Mouse (Mus musculus) frontal cortex, postnatal 36 days (tissue): Measurements from ENCODE around the gene Map4k5.

Source experiments
- DNase-seq, 2 experiments: peaks; one replicate each; pipeline ENCODE4 v3.0.0; 2022; ENCODE audit warnings: low spot score in 2 of 2

Gene Map4k5

DNA sequence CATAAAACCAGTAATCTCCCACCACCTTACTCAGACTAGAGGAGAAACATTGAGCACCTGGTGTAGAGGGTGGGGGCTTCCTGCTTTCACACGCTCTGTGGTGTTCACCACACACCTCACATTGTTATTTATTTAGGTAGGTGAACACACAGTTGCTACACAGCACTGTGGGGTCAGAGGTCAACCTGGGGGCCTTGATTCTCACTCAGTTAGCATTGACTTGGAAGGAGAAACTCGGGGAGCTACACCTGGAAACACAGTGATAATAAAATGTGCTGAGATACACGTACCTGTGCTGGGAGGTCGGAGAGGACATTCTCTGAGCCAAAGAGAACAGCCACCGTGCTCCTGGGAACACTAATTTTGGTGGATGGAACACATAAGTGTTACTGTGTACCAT lies 104.6 kb downstream of the Map4k5 start:
- DNase-seq = no peak

DNA sequence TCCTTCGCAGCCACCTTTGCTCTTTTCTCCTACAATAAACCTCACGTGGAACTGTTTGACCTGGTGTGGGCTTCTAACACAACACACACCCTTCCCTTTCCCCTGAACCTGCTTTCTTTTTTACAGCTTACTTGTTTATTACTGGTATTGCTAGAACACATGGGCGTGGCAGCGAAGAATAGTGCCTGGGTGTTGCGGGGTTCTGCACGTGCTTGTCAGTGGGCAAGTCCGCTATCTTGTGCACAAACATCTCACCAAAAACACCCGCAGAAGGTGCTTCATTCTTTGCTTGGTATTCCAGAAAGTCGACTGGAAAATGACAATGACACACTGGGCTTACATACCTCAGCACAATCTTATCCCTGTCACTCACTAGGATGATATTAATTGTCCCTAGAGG lies 107.5 kb downstream of the Map4k5 start:
- no peak for DNase-seq

DNA sequence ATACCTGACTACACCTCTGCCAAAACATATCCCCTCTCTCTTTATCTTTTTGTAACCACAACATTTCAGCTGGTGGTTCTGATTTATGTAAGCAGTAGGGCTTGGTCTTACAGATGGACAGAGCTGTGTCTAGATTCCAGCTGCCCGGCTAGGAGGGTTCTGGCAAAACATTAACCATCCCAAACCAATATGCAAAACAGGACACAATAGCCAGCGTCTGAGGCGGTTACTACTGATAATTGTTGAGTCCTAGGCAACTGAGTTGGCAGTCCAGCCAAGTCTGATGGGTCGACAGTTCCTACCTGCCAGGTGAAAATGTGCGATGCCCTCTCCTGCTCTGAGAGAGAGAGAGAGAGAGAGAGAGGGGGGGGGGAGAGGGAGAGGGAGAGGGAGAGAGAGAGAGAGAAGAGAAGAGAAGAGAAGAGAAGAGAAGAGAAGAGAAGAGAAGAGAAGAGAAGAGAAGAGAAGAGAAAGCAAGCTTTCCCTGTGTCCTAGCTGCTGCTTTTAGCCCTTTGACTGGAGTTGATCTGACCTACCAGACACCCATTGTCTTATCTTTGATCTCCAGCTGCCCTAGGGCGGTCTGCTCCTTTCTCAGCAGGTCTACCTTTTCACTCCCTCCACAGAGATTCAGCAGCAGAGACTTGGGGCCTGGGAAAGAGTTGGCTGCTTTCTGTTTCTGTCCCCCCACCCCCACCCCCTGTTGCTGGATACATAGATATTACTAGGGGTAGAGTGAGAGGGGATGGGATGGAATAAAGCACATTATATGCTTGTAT lies 109.6 kb downstream of the Map4k5 start:
- no peak for DNase-seq

GRCm38 (mm10) chr12:69781935-69782650 lies 110.9 kb downstream of the Map4k5 start:
- no peak for DNase-seq

DNA sequence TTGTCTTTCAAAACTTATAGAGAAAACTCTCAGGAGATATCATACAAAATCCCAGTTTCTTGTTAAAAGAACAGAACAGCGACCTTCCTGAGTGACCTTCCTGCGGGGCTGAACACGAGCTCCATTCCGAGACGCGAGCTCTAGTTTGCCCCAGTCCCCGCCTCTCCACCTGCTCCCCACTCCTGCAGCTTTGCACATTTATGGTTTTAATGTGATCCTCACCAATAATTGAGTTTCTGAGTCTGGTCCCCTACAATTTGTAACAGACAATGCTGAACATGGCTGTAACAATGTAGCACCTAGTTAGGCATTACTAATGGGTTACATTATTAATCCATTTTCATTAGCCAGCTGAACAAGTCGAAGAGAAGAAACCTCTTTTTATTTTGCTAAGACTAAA lies 111.5 kb downstream of the Map4k5 start:
- DNase-seq = no peak

GRCm38 (mm10) chr12:69777957-69778356 lies 115.0 kb downstream of the Map4k5 start:
- no peak for DNase-seq

DNA sequence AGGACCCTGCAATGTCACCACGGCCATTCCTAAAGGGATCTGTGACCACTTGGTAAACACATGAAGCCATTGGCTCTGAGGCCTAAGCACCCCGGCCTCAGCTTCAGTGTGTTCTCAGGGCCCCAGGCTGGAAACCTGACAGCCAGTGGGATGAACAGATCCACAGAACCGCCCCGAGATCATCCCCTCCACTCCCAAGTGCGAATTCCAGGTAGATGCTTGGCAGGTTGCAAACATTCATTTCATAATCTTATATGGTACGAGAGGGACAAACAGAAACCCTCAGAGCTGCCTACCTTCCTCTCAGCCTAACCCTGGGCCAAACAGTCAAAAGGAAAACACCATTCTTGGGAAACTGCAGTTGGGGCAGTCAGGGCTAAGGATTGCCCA lies 115.7 kb downstream of the Map4k5 start:
- no peak for DNase-seq

- DNase-seq = no peak
Measured at GRCm38 (mm10) chr12:69776607-69777340, 116.2 kb downstream of the Map4k5 start.

GRCm38 (mm10) chr12:69768841-69769240 lies 124.2 kb downstream of the Map4k5 start:
- no peak for DNase-seq

GRCm38 (mm10) chr12:69767476-69768258 lies 125.3 kb downstream of the Map4k5 start:
- DNase-seq = no peak

DNA sequence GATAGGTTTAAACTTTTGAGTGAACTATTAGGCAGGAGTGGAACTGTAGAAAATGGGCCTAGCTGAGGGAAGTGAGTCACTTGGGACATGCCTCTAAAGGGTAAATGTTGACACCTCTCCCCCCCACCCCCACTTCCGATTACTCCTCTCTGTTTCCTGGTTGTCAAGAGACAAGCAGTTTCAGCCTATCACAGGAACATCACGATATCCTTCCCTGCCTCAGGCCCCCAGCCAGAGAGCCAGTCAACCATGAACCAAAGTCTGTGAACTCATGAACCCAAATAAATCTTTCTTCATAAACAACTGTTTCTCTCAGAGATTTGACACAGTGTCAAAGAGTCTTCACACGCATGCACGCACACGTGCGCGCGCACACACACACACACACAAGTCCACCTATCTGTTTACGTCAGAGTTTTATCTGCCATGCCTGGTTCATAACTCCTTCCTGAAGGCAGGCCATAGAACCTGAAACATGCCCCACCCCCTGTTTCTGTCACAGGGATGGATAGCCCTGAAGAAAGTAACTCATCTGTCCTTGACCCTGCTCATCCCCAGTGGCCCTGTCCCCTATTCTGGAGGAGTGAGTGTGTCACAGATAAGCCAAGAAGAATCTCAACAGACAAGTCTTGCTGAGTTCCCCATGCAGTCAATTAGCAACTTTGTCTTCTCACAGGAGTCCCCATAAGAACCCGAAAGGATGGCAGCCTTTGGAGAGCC lies 126.7 kb downstream of the Map4k5 start:
- no peak for DNase-seq

DNA sequence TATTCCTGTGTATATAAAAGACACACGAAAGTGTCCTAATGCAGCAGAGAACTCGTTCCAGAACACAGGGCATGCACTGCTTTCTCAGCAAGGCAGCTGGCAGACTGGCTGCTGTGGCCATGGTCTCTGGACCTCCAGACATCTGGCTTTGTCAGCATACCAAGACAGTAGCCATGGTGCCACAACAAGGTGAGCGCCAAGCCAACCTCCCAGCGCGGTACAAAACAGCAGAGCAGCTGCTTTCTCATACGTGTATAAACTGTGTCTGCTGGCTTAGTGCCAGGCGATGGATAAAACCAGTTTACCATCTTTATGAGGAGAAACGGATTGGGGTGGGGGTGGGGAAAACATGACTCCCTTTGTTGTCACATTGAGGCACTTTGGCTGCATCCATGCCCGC lies 127.5 kb downstream of the Map4k5 start:
- DNase-seq = no peak

DNA sequence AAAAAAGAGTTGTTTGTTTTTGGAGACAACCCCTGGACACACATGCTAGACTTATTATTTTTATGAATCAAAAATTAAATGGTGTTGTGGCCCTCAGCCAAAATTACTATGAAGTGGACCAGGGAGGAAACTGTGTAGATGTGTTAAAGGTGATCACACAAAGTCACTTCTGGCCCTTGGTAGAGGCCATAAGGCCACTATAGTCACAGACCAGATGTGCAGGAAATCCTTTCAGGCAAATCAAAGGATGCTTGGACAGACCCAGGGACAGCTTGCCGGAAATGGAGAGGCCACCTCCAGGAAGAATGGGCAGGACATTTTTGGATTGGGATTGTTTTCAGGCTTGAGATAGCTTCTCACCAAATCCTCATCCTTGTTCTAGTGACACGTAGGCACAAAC lies 131.4 kb downstream of the Map4k5 start:
- no peak for DNase-seq

DNA sequence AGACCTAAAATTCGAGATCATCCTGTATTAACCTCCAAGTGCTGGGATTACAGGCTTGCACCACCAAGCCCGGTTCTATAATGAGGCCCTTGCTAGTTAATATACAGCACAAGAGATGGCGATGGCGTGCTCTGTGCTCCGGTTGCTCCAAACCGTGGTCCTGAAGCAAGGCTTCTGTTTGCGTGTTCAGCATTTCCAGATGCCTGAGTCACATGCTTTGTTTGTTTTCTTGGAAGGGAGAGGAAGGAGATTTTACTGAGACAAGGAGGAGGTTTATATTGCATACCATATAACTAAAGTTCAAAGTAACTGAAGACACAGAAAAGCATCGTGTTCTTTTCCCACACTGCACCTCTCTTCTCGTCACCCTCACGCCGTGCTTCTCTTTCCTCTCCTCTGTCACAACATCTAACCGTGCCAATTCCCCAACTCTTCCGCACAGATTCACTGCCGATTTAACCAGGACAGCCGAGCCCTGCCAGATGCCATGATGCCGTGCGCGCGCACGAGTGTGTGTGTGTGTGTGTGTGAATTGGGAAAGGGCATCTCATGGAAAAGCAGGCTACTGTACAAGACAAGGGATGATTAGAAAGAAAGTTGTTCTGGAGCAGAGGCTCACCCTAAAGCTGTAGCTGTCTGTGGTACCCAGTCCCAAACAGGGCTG lies 132.1 kb downstream of the Map4k5 start:
- DNase-seq = no peak

GRCm38 (mm10) chr12:69760014-69760413 lies 133.0 kb downstream of the Map4k5 start:
- DNase-seq = no peak

DNA sequence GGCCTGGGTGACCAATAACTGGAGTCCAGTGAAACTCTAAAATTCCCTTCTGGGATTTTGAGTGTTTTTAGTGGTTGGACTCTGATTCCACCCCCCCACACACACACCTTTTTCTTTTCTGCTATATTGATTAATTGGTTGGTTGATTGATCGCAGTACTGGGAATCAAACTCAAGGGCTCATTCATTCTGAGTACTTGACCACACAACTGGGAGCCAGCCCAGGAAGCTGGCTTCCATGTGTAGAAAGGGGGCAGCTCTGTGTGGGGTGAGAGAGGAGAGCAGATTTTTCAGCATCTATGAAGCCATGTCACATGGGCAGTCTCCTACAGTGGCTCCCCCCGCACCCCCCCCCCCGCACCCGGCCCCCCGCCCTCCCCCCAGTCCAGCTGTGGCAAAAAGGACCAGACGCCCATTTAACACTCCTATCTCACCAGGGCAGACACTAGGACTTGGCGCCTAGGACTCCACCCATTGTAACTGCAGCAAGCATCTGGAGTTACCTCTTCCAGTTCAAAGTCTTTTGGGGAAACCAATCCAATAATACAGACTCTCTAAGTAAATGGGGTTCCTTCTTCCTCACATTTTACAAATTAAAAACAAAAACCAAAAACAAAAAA lies 133.6 kb downstream of the Map4k5 start:
- no peak for DNase-seq

GRCm38 (mm10) chr12:69758221-69759185 lies 134.5 kb downstream of the Map4k5 start:
- no peak for DNase-seq

DNA sequence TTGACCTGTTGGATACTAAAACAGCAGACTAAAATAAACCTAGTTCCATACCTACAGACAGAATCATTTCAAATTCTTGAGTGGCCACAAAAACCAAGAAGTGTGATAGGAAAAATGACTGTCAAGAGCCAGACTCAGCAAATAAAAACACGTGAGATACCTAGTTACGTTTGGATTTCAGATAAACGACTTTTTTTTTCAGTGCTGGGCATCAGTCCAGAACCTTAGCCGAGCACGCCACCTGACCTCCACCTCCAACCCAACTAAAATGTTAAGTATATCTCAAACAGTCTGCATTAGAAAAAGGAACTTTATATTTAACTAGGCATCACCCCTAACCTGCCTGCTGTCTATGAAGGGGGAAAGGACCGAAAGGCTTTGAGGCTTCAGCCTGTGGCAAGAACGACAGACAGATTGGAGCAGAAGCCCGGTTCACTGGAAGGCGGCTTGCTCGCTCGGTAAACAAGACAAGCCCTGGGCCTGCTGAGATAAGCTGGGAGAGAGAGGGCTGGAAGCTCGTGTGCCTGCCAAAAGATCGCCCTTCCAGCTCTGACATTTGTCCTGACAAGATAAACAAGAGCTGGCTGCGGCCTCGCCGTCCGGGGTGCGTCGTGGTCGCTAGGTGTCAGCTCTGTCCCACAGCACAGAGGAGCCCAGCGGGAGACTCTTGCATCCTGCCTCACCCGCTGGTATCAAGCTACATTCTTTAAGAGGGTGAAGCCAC lies 135.4 kb downstream of the Map4k5 start:
- DNase-seq = peak; percentile 44 to 50
